Mouse (Mus musculus): ENCODE measurements around the gene Ccdc40. TPM values are rescaled to one million over a fixed set of nuclear protein-coding genes. Genes with fewer than 3 reads are reported as not detected.
"Not testable (repeated sequence)": the region's sequence is repeated elsewhere in the genome, so short reads cannot be mapped to it uniquely, and the experiment has no call there.

Gene Ccdc40
- total RNA-seq, 2 experiments from 2014 or later = 0.26 TPM; not detected in 1

GRCm38 (mm10) chr11:119236354-119236753 lies 8.0 kb downstream of the Ccdc40 start:
- no peak for DNase-seq (ENCODE audit: low spot score)

- DNase-seq (ENCODE audit: low spot score) = no peak
Measured at GRCm38 (mm10) chr11:119237007-119237406, 8.6 kb downstream of the Ccdc40 start.

- DNase-seq (ENCODE audit: low spot score) = no peak
Measured at GRCm38 (mm10) chr11:119237568-119238304, 9.4 kb downstream of the Ccdc40 start.

GRCm38 (mm10) chr11:119238305-119238721 lies 9.9 kb downstream of the Ccdc40 start:
- peak; percentile 33 for DNase-seq (ENCODE audit: low spot score)

- no peak for DNase-seq (ENCODE audit: low spot score)
Measured at GRCm38 (mm10) chr11:119239480-119239879, 11.1 kb downstream of the Ccdc40 start.

GRCm38 (mm10) chr11:119245543-119245942 lies 17.2 kb downstream of the Ccdc40 start:
- DNase-seq (ENCODE audit: low spot score) = not testable (repeated sequence)

- DNase-seq (ENCODE audit: low spot score) = peak; percentile 77
Measured at GRCm38 (mm10) chr11:119249011-119249410, 20.6 kb downstream of the Ccdc40 start.

GRCm38 (mm10) chr11:119250998-119251397 lies 22.6 kb downstream of the Ccdc40 start:
- DNase-seq (ENCODE audit: low spot score) = no peak

- DNase-seq (ENCODE audit: low spot score) = no peak
Measured at GRCm38 (mm10) chr11:119252854-119253541, 24.6 kb downstream of the Ccdc40 start.

- not testable (repeated sequence) for DNase-seq (ENCODE audit: low spot score)
Measured at GRCm38 (mm10) chr11:119256557-119256956, 28.2 kb downstream of the Ccdc40 start.

- DNase-seq (ENCODE audit: low spot score) = no peak
Measured at GRCm38 (mm10) chr11:119258216-119258571, 29.8 kb downstream of the Ccdc40 start.

GRCm38 (mm10) chr11:119258572-119259322 lies 30.4 kb downstream of the Ccdc40 start:
- peak; percentile 62 for DNase-seq (ENCODE audit: low spot score)

GRCm38 (mm10) chr11:119259977-119260376 lies 31.6 kb downstream of the Ccdc40 start:
- no peak for DNase-seq (ENCODE audit: low spot score)

GRCm38 (mm10) chr11:119264413-119264812 lies 36.0 kb downstream of the Ccdc40 start:
- no peak for DNase-seq (ENCODE audit: low spot score)

GRCm38 (mm10) chr11:119265811-119266210 lies 37.4 kb downstream of the Ccdc40 start:
- DNase-seq (ENCODE audit: low spot score) = no peak

GRCm38 (mm10) chr11:119267241-119267674 lies 38.9 kb downstream of the Ccdc40 start:
- peak; percentile 69 for DNase-seq (ENCODE audit: low spot score)

GRCm38 (mm10) chr11:119267768-119268556 lies 39.6 kb downstream of the Ccdc40 start, which contains the start of gene Gaa:
Gene Gaa, plus strand, starts transcription at chr11:119267887.
- DNase-seq (ENCODE audit: low spot score) = peak; percentile 97

- DNase-seq (ENCODE audit: low spot score) = no peak
Measured at GRCm38 (mm10) chr11:119268557-119269195, 40.3 kb downstream of the Ccdc40 start.

GRCm38 (mm10) chr11:119272492-119272891 lies 44.1 kb downstream of the Ccdc40 start:
- not testable (repeated sequence) for DNase-seq (ENCODE audit: low spot score)

GRCm38 (mm10) chr11:119273186-119273930 lies 45.0 kb downstream of the Ccdc40 start:
- DNase-seq (ENCODE audit: low spot score) = no peak

Data from gastrocnemius, adult 18-20 months (tissue).